Mouse (Mus musculus): ENCODE results near the gene Sez6l.

- TF ChIP-seq MAFK (IDR thresholded peaks at IDR 0.05; ENCODE audit: insufficient read depth, low read depth, low read length), result no peak
- TF ChIP-seq ZNF384 (IDR thresholded peaks at IDR 0.05; ENCODE audit: low read depth, low read length), result no peak
Measured at GRCm38 (mm10) chr5:112572217-112572616, 4.8 kb downstream of the Sez6l start.

All from ES-E14 (cell line).